In the genomic region with DNA sequence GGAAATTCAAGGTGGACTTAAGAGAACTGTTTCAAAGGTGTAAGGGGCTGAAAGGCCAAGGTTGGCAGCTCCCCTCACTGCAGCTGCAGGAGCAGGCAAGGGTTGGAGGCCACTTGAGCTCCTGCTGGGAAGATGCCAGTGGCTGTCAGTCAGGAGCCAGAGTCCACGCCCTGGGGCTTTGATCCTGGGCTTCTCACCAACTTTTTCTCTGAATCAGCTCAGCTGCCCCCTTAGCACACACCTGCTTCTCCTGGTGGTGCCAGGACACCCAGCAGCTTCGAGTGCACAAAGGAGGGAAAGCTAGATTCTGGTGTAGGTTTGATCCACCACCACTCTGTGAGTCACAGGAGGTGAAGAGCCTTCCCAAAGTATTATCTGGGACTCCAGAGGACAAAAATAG, we compare ENCODE assay signal across 13 mouse cellular contexts.
A peak's percentile ranks its signal among the peaks of the same experiment; 100 is the strongest.
DNase-seq lines count a peak whose midpoint lies in the region; ATAC-seq and TF ChIP-seq lines count a peak whose summit lies in the region.
"Had no signal": no experiment of that assay in that cellular context is flagged by ENCODE, and none has a peak within 500 bp of the region (broad histone marks: within the 10 kb centered on the region; RNA-seq: fewer than 3 reads in every experiment).

No protein-coding gene starts in this region.

- ATAC-seq in kidney, embryonic 16.5 days (ENCODE audit: low FRiP score, low TSS enrichment) = no peak
- ATAC-seq in midbrain, embryonic 13.5 days = no peak
- ATAC-seq: Patski had no signal

- DNase-seq in cerebellum, adult 11-12 months = peak; percentile 5
- no peak for DNase-seq in cerebellum, postnatal 36 days
- DNase-seq in kidney, adult 2 months = peak; percentile 86
- peak; percentile 18 to 24 for DNase-seq in gastrocnemius, postnatal 36 days
- DNase-seq in kidney, postnatal 14 days = peak; percentile 39
- DNase-seq in frontal cortex, postnatal 14 days (ENCODE audit: low spot score in 2 of 2) = no peak
- DNase-seq: B cell, adult 2 months had no signal

- no peak overlapping the region for H3K4me3 ChIP-seq in kidney, adult 2 months (ENCODE audit: insufficient read depth, low read depth, low read length)
- no peak overlapping the region for H3K4me3 ChIP-seq in kidney, embryonic 16.5 days (ENCODE audit: low read length)
- no peak overlapping the region for H3K4me3 ChIP-seq in midbrain, embryonic 13.5 days (replicated peaks)
- H3K4me3 ChIP-seq: embryonic facial prominence, embryonic 15.5 days; hindbrain, embryonic 15.5 days; midbrain, embryonic 10.5 days had no signal

- no peak overlapping the region for H3K27ac ChIP-seq in kidney, adult 2 months (ENCODE audit: insufficient read depth, low read depth, low read length)
- no peak overlapping the region for H3K27ac ChIP-seq in kidney, embryonic 16.5 days (ENCODE audit: low read length)
- no peak overlapping the region for H3K27ac ChIP-seq in midbrain, embryonic 13.5 days
- H3K27ac ChIP-seq: embryonic facial prominence, embryonic 15.5 days; hindbrain, embryonic 15.5 days; midbrain, embryonic 10.5 days had no signal

- no peaks in the 10 kb centered on the region for H3K4me1 ChIP-seq in kidney, adult 2 months (ENCODE audit: control insufficient read depth, insufficient read depth, low read length)
- no peaks in the 10 kb centered on the region for H3K4me1 ChIP-seq in kidney, embryonic 16.5 days (ENCODE audit: insufficient read depth, low read length)
- no peaks in the 10 kb centered on the region; the same call in 1 of the 2 replicates for H3K4me1 ChIP-seq in midbrain, embryonic 13.5 days (replicated peaks)
- H3K4me1 ChIP-seq: embryonic facial prominence, embryonic 15.5 days; hindbrain, embryonic 15.5 days had no signal

- WGBS in kidney, adult 2 months = 20% methylated on average over 2 of the region's 2 CpGs
- WGBS in kidney, embryonic 16.5 days = 28% methylated on average over 2 of the region's 2 CpGs
- WGBS in midbrain, embryonic 13.5 days = 20% methylated on average over 2 of the region's 2 CpGs

- H3K9ac ChIP-seq in kidney, embryonic 16.5 days (replicated peaks; ENCODE audit: low read length) = no peak overlapping the region
- H3K9ac ChIP-seq in midbrain, embryonic 13.5 days (replicated peaks) = no peak overlapping the region
- H3K9ac ChIP-seq: embryonic facial prominence, embryonic 15.5 days; hindbrain, embryonic 15.5 days had no signal

- no peaks in the 10 kb centered on the region for H3K36me3 ChIP-seq in kidney, adult 2 months (ENCODE audit: control insufficient read depth, insufficient read depth, low read length)
- no peaks in the 10 kb centered on the region for H3K36me3 ChIP-seq in kidney, embryonic 16.5 days (ENCODE audit: insufficient read depth, low read length)
- H3K36me3 ChIP-seq in midbrain, embryonic 13.5 days = no peaks in the 10 kb centered on the region
- H3K36me3 ChIP-seq: embryonic facial prominence, embryonic 15.5 days; hindbrain, embryonic 15.5 days; midbrain, embryonic 10.5 days had no signal

- no peak for TF ChIP-seq POLR2A in kidney, adult 2 months (IDR thresholded peaks at IDR 0.05; ENCODE audit: low read depth, low read length)

- no peaks in the 10 kb centered on the region for H3K27me3 ChIP-seq in kidney, adult 2 months (replicated peaks; ENCODE audit: control insufficient read depth, insufficient read depth, low read length)
- H3K27me3 ChIP-seq in kidney, embryonic 16.5 days (ENCODE audit: insufficient read depth, low read length) = no peaks in the 10 kb centered on the region
- no peaks in the 10 kb centered on the region for H3K27me3 ChIP-seq in midbrain, embryonic 13.5 days
- H3K27me3 ChIP-seq: embryonic facial prominence, embryonic 15.5 days; hindbrain, embryonic 15.5 days; Patski had no signal

- intact Hi-C loops in gastrocnemius, postnatal 36 days (cut with DNase I) = no loop called here

- H3K4me2 ChIP-seq in kidney, embryonic 16.5 days (replicated peaks; ENCODE audit: low read depth, low read length) = no peak overlapping the region
- no peak overlapping the region for H3K4me2 ChIP-seq in midbrain, embryonic 13.5 days (replicated peaks)
- H3K4me2 ChIP-seq: embryonic facial prominence, embryonic 15.5 days; hindbrain, embryonic 15.5 days had no signal

- no peak for TF ChIP-seq CTCF in kidney, adult 2 months (conservative IDR thresholded peaks at IDR 0.05; ENCODE audit: insufficient read depth, insufficient read length, low read depth, low read length)

- no peaks in the 10 kb centered on the region for H3K9me3 ChIP-seq in kidney, embryonic 16.5 days (ENCODE audit: low read length)
- no peaks in the 10 kb centered on the region for H3K9me3 ChIP-seq in midbrain, embryonic 13.5 days
- H3K9me3 ChIP-seq: embryonic facial prominence, embryonic 15.5 days; hindbrain, embryonic 15.5 days; midbrain, embryonic 10.5 days had no signal

Comparison
In these comparisons a context has a peak if more than half of its experiments do, and no peak if none do; other contexts are left out.
1. DNase-seq: peak in cerebellum, adult 11-12 months (single experiment), kidney, adult 2 months (single experiment), gastrocnemius, postnatal 36 days (2 of 2) and kidney, postnatal 14 days (single experiment); none in cerebellum, postnatal 36 days (0 of 2) and frontal cortex, postnatal 14 days (0 of 2).